Mouse (Mus musculus) Patski (cell line): Measurements from ENCODE around the gene Nfasc. TPM values are rescaled to one million over a fixed set of nuclear protein-coding genes. Genes with fewer than 3 reads are reported as not detected.

Source experiments
- ATAC-seq: fragments of 100-300 bp; one replicate; pipeline ENCODE4 v1.8.0; 2021
- CTCF ChIA-PET: fragments of 350-600 bp; sonication (Branson Sonifier 250); formaldehyde crosslinking; loops from one replicate; lab custom pipeline; 2022; ENCODE audit warnings: inconsistent platforms; lab: Charles Lee
- POLR2A ChIA-PET: fragments of 350-600 bp; sonication (Branson Sonifier 250); formaldehyde crosslinking; loops from one replicate; lab custom pipeline; 2022; ENCODE audit warnings: antibody characterized with exemption, inconsistent platforms; lab: Charles Lee
- DNase-seq: peaks from one replicate; pipeline ENCODE4 v3.0.0-alpha.2; 2011; ENCODE audit warnings: low read depth, low spot score
- H3K27me3 ChIP-seq: fragments of 371-371 bp; one replicate; pipeline ENCODE4 v1.5.1; 2021
- CTCF ChIP-seq: fragments of 100-300 bp; IDR thresholded peaks from one replicate; pipeline ENCODE4 v1.5.1; 2021
- in situ Hi-C: fragments of 300-500 bp; cut with MboI; formaldehyde crosslinking; loops from 3 replicates; pipeline ENCODE4 v1.11.1; 2018; ENCODE audit warnings: low pct_unique_long_range_greater_than_20kb, mixed read lengths
- polyA plus RNA-seq: library from polyadenylated mRNA; unstranded; gene quantifications from one replicate; pipeline ENCODE4 v1.2.3, GENCODE M21; 2021

The Nfasc gene
- polyA plus RNA-seq, 1 experiment from 2014 or later = not detected

DNA sequence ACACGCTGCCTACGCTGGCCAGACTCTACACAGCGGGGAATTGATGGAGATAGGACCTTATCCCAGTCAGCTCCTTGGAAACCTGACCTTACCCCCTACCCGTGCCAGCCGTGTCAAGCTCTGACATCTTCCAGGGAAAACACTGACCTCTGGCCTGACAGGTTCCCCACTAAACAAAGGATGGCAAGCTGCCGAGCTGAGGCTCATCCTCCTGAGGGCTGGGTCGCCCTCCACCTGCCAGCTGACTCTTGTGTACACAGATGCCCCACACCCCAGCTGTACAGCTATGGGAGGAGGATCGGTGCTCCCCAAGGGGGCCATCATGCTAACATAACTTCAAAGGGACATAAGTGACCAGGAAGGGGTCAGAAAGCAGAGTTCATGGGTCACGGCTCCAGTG is 47.6 kb downstream of the Nfasc start:
- TF ChIP-seq CTCF = no peak
- ATAC-seq = no peak

DNA sequence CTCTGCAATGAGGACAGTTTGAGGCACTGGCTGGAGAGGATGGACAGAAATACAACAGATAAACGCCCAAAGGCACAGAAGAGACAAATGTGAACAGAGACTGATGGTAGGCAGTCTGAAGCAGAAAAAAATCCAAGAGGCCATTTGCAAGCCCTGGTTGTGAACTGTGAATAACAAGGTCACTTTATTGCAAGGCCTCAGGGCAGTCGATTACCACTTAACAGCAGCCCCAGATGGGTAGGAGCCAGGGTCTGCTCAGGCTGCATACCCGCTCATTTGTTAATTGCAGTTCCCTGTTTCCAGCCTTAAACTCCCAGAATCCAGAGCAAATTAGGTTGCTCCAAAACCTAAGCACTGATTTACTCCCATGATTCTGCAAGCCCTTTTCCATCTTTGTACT is 52.4 kb downstream of the Nfasc start:
- peaks cover 42% of the 10 kb centered on the region for H3K27me3 ChIP-seq
- no peak for TF ChIP-seq CTCF
- CTCF ChIA-PET = no interaction called here
- in situ Hi-C loops = no loop called here
- DNase-seq (no peak), ATAC-seq (no peak)
- POLR2A ChIA-PET = no interaction called here

More for the DNA sequence above, 47.6 kb downstream of the Nfasc start:
- ChIA-PET POLR2A (no interaction called here), CTCF (no interaction called here)
- peaks cover 62% of the 10 kb centered on the region for H3K27me3 ChIP-seq
- in situ Hi-C loops = no loop called here
- DNase-seq = no peak

- peaks cover 46% of the 10 kb centered on the region for H3K27me3 ChIP-seq
- in situ Hi-C loops = no loop called here
- CTCF ChIA-PET = no interaction called here
- TF ChIP-seq CTCF = no peak
- DNase-seq = no peak
- ATAC-seq = no peak
- POLR2A ChIA-PET = no interaction called here
These were observed 62.7 kb downstream of the Nfasc start for GRCm38 (mm10) chr1:132678935-132679334.

DNA sequence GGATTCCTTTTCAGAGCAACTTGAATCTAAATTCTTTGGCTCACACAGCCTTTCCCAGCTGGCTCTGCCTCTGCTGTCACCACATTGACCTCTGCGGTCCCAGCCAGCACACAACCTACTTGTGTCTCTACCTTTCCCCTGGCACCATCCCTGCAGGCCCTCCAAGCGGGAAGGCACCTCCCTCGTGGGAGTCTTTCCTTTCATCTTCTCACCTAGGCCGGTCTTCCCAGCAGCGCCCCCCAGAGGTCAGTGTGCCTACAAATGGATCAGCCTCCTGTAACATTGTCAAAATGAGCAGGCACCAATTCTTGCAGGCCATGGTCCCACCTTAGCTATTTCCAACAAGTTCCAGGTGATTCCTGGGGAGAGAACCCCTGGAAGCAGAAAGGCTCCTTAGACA is 63.5 kb downstream of the Nfasc start:
- no peak for TF ChIP-seq CTCF
- in situ Hi-C loops = no loop called here
- peaks cover 50% of the 10 kb centered on the region for H3K27me3 ChIP-seq
- ChIA-PET POLR2A (no interaction called here), CTCF (no interaction called here)
- ATAC-seq (no peak), DNase-seq (no peak)

DNA sequence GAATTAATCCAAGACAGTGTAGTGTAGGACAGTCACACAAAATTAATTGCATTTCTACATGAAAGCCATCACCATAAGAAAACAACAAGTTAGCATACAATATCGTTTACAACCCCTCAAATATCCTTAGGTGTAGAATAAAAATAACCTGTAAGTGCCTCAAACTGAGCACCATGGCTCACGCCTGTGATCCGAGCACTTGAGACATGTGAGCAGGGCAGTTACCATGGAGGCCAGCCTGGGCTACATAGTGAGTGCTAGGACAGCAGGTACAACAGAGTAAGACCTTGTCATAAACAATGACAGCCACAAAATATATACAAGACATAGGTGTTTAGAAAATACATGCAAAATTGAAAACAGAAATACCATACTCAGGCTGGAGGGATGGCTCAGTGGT is 68.9 kb downstream of the Nfasc start:
- peaks cover 36% of the 10 kb centered on the region for H3K27me3 ChIP-seq
- no peak for DNase-seq
- ChIA-PET CTCF (no interaction called here), POLR2A (no interaction called here)
- ATAC-seq = no peak
- no peak for TF ChIP-seq CTCF
- in situ Hi-C loops = no loop called here

DNA sequence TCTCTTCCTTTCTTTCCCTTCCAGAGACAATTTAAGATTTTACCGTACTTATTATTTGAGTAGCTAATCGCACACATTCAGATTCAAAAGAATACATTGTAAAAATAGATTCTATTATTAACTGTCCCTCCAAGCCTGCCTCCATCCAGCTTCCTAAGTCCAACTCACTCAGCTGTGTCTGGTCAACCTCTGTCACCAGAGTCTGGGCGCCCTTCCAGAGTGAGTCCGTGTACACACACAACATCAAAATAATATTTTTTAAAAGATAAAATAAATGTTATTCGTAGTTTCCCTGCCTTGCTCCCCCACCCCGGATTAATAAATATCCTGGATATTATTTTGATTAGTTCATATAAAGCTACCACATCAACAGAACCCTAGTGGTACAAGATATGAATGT is 72.4 kb downstream of the Nfasc start:
- in situ Hi-C loops = no loop called here
- DNase-seq = no peak
- peaks cover 40% of the 10 kb centered on the region for H3K27me3 ChIP-seq
- ATAC-seq = no peak
- ChIA-PET POLR2A (no interaction called here), CTCF (no interaction called here)
- no peak for TF ChIP-seq CTCF

DNA sequence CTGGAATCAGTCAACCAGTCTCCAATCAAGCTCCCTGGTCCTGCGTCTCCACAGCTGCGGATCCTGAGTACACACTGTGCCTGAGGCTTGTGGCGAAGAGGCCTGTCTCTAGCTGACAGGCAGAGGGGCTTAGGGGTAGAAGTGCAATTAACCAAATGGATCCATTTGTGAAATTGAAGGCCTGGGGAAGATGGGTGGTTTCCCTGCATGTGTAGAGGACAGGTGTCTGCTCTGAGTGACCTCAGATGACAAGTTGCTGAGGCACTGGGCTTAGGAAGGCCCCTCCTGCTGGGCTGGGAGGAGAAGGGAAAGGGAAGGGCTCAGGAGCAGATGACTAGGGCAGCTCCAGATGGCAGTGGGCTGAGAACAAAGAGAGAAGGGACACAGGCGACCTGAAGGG is 81.2 kb downstream of the Nfasc start:
- peaks cover 10% of the 10 kb centered on the region for H3K27me3 ChIP-seq
- in situ Hi-C loops = no loop called here
- no peak for TF ChIP-seq CTCF
- DNase-seq = no peak
- CTCF ChIA-PET = no interaction called here
- no peak for ATAC-seq
- POLR2A ChIA-PET = no interaction called here

GRCm38 (mm10) chr1:132659604-132660003 is 82.0 kb downstream of the Nfasc start:
- no peak for ATAC-seq
- TF ChIP-seq CTCF = no peak
- CTCF ChIA-PET = no interaction called here
- peaks cover 8% of the 10 kb centered on the region for H3K27me3 ChIP-seq
- no peak for DNase-seq
- in situ Hi-C loops = no loop called here
- POLR2A ChIA-PET = no interaction called here

DNA sequence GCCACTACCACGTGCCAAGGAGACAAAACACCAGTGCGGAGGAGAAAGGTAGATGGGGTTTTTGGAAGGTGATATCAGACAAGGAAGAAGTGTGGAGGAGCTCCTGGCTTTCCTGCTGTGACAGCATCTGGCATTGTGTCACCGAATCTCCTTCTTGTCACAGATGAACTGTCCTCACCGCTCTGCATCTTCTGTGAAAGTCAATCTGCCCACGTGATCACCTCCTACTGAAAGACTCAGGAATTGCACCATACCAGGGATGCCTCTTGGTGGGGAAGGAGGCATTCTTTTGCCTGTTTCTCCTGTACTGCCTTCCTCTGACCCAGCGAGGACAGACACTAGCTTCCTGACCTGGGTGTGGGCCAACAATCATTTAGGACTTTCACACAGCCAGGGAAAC is 86.0 kb downstream of the Nfasc start:
- ChIA-PET POLR2A (no interaction called here), CTCF (no interaction called here)
- no peak for ATAC-seq
- no peaks in the 10 kb centered on the region for H3K27me3 ChIP-seq
- in situ Hi-C loops = no loop called here
- DNase-seq = no peak
- no peak for TF ChIP-seq CTCF

GRCm38 (mm10) chr1:132654769-132655168 is 86.8 kb downstream of the Nfasc start:
- ChIA-PET CTCF (no interaction called here), POLR2A (no interaction called here)
- TF ChIP-seq CTCF = no peak
- H3K27me3 ChIP-seq = no peaks in the 10 kb centered on the region
- in situ Hi-C loops = no loop called here
- no peak for DNase-seq
- no peak for ATAC-seq

DNA sequence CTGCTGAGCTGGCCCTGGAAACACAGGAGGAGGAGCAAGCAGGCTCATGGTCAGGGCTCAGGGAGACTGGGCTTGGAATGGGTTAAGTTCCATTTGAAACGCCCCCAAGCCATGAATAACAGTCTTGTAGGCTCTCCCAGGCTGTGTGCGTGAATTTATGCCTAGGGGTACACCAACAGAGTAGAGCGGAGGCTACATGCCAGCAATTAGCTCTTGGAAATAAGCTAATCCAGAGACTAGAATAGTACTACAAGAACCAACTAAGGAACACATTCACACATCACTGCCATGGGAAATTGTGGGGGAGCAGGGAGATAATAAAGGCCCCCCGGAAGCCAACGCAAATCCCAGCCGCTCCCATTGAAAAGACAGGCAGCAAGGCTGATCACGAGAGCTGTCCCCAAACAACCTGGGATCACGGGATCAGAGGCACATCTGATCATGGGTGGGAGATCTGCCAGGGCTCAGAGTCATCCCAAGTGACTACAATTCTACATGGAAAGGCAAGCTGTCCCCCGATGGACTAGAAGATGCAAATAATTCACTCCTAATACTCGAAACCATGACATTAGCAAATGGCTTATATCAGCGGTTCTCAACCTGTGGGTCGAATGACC is 87.6 kb downstream of the Nfasc start:
- ATAC-seq = no peak
- no peaks in the 10 kb centered on the region for H3K27me3 ChIP-seq
- TF ChIP-seq CTCF = no peak
- DNase-seq = no peak
- in situ Hi-C loops = no loop called here
- ChIA-PET CTCF (no interaction called here), POLR2A (no interaction called here)

DNA sequence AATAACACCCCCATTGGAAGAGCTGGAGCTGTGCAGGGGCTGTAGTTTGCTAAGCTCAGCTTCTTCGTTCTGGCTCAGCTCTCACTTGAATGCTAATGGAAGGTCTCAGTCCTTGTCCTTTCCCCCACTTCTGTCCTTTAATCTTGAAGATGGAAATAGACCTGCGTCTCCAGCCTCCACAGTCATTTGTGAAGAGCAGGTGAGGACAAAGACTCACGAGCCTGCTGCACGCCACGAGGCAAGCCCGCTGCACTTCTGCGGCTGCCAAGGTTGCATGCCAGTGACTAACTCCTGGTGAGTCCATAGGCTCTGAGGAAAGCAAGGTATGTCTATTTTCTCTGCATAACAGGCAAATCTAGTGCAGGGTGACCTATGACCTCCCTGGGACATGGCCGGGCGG is 88.4 kb downstream of the Nfasc start:
- DNase-seq = no peak
- in situ Hi-C loops = no loop called here
- ChIA-PET CTCF (no interaction called here), POLR2A (no interaction called here)
- no peaks in the 10 kb centered on the region for H3K27me3 ChIP-seq
- ATAC-seq = no peak
- no peak for TF ChIP-seq CTCF
